Mouse (Mus musculus) lung, adult 2 months (tissue): ENCODE results near the gene Wnt7b. TPM values are rescaled to one million over a fixed set of nuclear protein-coding genes. Genes with fewer than 3 reads are reported as not detected.

Experiments
- DNase-seq: peaks from one replicate; pipeline ENCODE4 v3.0.0; 2022
- H3K4me1 ChIP-seq: fragments of 200-500 bp; 2 replicates; pipeline ENCODE4 v1.6.1; 2011; ENCODE audit warnings: low read length; ENCODE audit not compliant: control insufficient read depth, insufficient read depth
- H3K4me3 ChIP-seq: fragments of 200-500 bp; replicated peaks from 2 replicates; pipeline ENCODE3; 2011; ENCODE audit warnings: low read depth, mild to moderate bottlenecking, control low read depth, low read length; ENCODE audit errors: extremely low read depth
- CTCF ChIP-seq: fragments of 200-500 bp; IDR thresholded peaks from 2 replicates; pipeline ENCODE4 v1.5.1; 2011; ENCODE audit warnings: mild to moderate bottlenecking, low read length, control low read depth; ENCODE audit not compliant: insufficient read depth
- POLR2A ChIP-seq: fragments of 200-500 bp; IDR thresholded peaks from 2 replicates; pipeline ENCODE4 v1.6.1; 2011; ENCODE audit warnings: low read depth, mild to moderate bottlenecking, control low read depth, low read length, borderline replicate concordance; ENCODE audit errors: extremely low read depth
- WGBS: fragments of 180-500 bp; shearing (Covaris S2); methylation state at CpG from one replicate; pipeline ENCODE4 v1.1.7; 2018; 5-methylcytosine and 5-hydroxymethylcytosine counted together
- polyA plus RNA-seq: library from polyadenylated mRNA; depleted of rRNA; stranded (reverse); fragments of >200 nt; gene quantifications from 2 replicates; pipeline ENCODE4 v1.2.3, GENCODE M21; 2012; rRNA removed

Gene Wnt7b
- polyA plus RNA-seq, 1 experiment = 13.2 TPM

- 90% methylated on average over 10 of the region's 10 CpGs for WGBS
- no peak for DNase-seq
- no peak overlapping the region for H3K4me3 ChIP-seq
- no peaks in the 10 kb centered on the region for H3K4me1 ChIP-seq
- TF ChIP-seq CTCF (no peak), POLR2A (no peak)
Observed at GRCm38 (mm10) chr15:85500267-85500666, 82.0 kb downstream of the Wnt7b start.

DNA sequence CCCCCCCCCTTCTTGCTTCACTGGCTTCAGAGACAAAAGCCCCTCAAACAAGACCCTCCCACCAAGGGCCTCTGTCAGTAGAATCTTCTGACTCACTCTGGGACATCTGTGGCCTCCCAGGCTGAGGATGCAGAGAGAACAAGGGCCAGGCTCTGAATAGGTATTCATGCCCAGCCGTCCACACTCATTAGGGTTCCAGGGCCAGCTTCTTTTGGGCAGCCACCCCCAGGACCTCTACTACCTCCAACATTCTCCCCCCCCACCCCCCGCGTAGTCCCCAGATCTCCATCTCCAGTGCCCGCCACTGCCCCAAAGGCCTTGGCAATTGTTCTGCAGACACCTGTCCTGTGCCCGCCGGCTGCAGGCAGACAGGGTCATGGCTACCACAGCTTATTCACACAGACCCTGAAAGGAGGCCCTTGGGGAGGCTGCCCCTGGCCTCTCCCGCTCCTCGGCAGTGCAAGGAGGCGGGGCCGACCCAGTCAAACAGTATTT lies 84.2 kb downstream of the Wnt7b start:
- no peak for DNase-seq
- WGBS = 61% methylated on average over 10 of the region's 10 CpGs
- no peaks in the 10 kb centered on the region for H3K4me1 ChIP-seq
- no peak for TF ChIP-seq POLR2A
- no peak for TF ChIP-seq CTCF
- no peak overlapping the region for H3K4me3 ChIP-seq

DNA sequence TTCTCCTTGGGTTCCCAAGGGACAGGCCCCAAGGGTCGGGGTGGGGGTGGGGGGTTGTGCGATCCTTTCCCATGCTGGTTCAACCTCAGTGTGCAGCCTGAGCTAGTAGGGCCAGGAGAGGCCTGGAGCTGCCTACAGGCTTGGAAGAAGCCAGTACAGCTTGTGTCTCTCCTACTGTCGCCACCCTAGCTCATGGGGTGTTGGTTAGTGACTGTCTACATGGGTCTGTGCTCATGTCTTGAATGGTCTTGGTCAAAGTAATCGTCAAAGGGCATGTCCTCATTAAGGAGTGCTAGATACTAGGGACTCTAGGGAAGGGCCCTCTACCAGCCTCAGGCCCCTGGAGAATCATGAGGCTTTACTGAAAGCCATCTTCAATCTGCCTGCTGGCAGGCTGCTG lies 84.7 kb downstream of the Wnt7b start:
- 85% methylated on average over 4 of the region's 4 CpGs for WGBS
- no peak for DNase-seq
- H3K4me3 ChIP-seq = no peak overlapping the region
- no peaks in the 10 kb centered on the region for H3K4me1 ChIP-seq
- no peak for TF ChIP-seq CTCF
- TF ChIP-seq POLR2A = no peak

- H3K4me1 ChIP-seq = no peaks in the 10 kb centered on the region
- 31% methylated on average over 11 of the region's 11 CpGs for WGBS
- no peak for DNase-seq
- TF ChIP-seq POLR2A (no peak), CTCF (no peak)
- no peak overlapping the region for H3K4me3 ChIP-seq
Observed at GRCm38 (mm10) chr15:85494163-85494621, 88.1 kb downstream of the Wnt7b start.

DNA sequence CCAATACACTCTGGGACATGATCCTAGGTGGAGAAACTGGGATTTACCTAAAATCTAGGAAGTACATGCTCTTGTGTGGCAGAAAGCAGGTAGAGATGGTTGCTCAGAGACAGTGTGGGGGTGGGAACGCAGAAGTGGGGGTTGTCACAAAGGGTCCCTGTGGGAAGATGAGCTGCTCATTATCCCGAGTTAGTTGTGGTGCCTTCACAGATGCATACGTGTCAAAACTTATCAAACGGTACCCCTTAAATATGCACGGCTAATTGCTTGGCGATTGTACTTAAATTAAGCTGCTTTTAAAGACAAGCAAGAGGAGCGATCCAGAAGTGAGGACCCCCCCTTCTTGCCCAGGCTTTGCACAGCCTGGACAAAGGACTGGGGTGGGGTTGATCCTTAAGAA lies 92.5 kb downstream of the Wnt7b start:
- H3K4me1 ChIP-seq = no peaks in the 10 kb centered on the region
- no peak overlapping the region for H3K4me3 ChIP-seq
- no peak for DNase-seq
- no peak for TF ChIP-seq CTCF
- TF ChIP-seq POLR2A = no peak
- WGBS = 80% methylated on average over 7 of the region's 7 CpGs

DNA sequence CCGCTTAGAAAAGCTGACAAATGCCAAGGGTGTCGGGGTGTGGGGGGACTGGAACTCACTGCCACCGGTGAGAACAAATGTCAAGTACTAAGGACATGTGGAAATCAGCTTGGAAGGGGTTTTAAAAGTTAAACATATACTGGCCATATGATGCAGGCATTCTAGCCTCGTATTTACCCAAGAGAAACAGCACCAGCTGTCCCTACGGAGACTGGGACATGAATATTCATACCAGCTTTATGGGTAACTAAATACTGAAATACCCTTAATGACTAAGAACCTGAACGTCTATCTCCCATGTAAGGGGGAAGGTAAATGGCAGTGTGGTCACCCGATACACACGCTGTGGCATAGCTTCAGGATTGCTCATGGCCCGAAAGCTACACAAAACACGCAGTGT lies 93.4 kb downstream of the Wnt7b start:
- 80% methylated on average over 10 of the region's 10 CpGs for WGBS

More for the DNA sequence above, 93.4 kb downstream of the Wnt7b start:
- no peak for TF ChIP-seq POLR2A
- no peak for TF ChIP-seq CTCF
- no peak for DNase-seq
- H3K4me1 ChIP-seq = no peaks in the 10 kb centered on the region
- no peak overlapping the region for H3K4me3 ChIP-seq

Other genes starting within 250 kb of the Wnt7b start
- 116 and 131 TPM in 2 replicates for gene Atxn10, start 246.2 kb downstream of the Wnt7b start, polyA plus RNA-seq
- not detected in 2 replicates for gene 7530416G11Rik, start 79.2 kb downstream of the Wnt7b start, polyA plus RNA-seq
- gene Ppara, start 152.5 kb upstream of the Wnt7b start, polyA plus RNA-seq = 2.2 and 2.3 TPM in 2 replicates
- 39.0 and 43.0 TPM in 2 replicates for gene Cdpf1, start 229.2 kb upstream of the Wnt7b start, polyA plus RNA-seq
- gene Pkdrej, start 239.3 kb upstream of the Wnt7b start, polyA plus RNA-seq = 0.25 and 0.44 TPM in 2 replicates
- gene Ttc38, start 249.8 kb upstream of the Wnt7b start, polyA plus RNA-seq = 8.7 and 13.0 TPM in 2 replicates